Mouse (Mus musculus) hindbrain, postnatal 0 days (tissue): Measurements from ENCODE around the gene Gm43302. TPM values are rescaled to one million over a fixed set of nuclear protein-coding genes. Genes with fewer than 3 reads are reported as not detected.

Experiments used
- ATAC-seq: fragments of 200-750 bp; cut with Nextera tagmentation; 2 replicates; pipeline ENCODE4 v1.8.0; 2017; ENCODE audit warnings: mild to moderate bottlenecking, moderate TSS enrichment, moderate library complexity
- DNase-seq: peaks from one replicate; pipeline ENCODE4 v3.0.0-alpha.2; 2015; ENCODE audit warnings: low spot score
- H3K27ac ChIP-seq: fragments of 300-500 bp; sonication (generic); 2 replicates; pipeline ENCODE4 v1.5.1; 2014; ENCODE audit warnings: mild to moderate bottlenecking
- H3K27me3 ChIP-seq: fragments of 300-500 bp; sonication (generic); 2 replicates; pipeline ENCODE4 v1.6.1; 2014; ENCODE audit warnings: low read length, mixed read lengths; ENCODE audit not compliant: insufficient read depth
- H3K36me3 ChIP-seq: fragments of 300-500 bp; sonication (generic); 2 replicates; pipeline ENCODE4 v1.6.1; 2014; ENCODE audit warnings: low read length, mixed read lengths; ENCODE audit not compliant: insufficient read depth
- H3K4me1 ChIP-seq: fragments of 300-500 bp; sonication (generic); 2 replicates; pipeline ENCODE4 v1.6.1; 2014; ENCODE audit warnings: antibody characterized with exemption, low read length, mixed read lengths; ENCODE audit not compliant: insufficient read depth
- H3K4me2 ChIP-seq: fragments of 300-500 bp; sonication (generic); 2 replicates; pipeline ENCODE4 v1.6.1; 2014; ENCODE audit warnings: low read depth, mild to moderate bottlenecking, low read length, moderate library complexity, mixed read lengths
- H3K4me3 ChIP-seq: fragments of 300-500 bp; sonication (generic); 2 replicates; pipeline ENCODE4 v1.5.1; 2014; ENCODE audit warnings: low read length
- H3K9ac ChIP-seq: fragments of 300-500 bp; sonication (generic); replicated peaks from 2 replicates; pipeline ENCODE4 v1.6.1; 2014; ENCODE audit warnings: mild to moderate bottlenecking, low read length, moderate library complexity, mixed read lengths
- H3K9me3 ChIP-seq: fragments of 300-500 bp; sonication (generic); 2 replicates; pipeline ENCODE4 v1.6.1; 2016; ENCODE audit warnings: low read length, mixed read lengths
- CTCF ChIP-seq: IDR thresholded peaks from 2 replicates; pipeline ENCODE4 v1.5.1; 2016; ENCODE audit warnings: antibody characterized with exemption, control low read depth, low read depth
- polyA plus RNA-seq: library from polyadenylated mRNA; unstranded; fragments of >200 nt; fragmentation: Nextera tagmentation; extraction: Ambion mirVana; gene quantifications from 2 replicates; pipeline ENCODE4 v1.2.1, GENCODE M21; 2015
- total RNA-seq: library from RNA; depleted of rRNA; stranded (reverse); fragments of >200 nt; gene quantifications from 2 replicates; pipeline ENCODE4 v1.2.3, GENCODE M21; 2014; rRNA removed

Gm43302 gene
- total and polyA plus RNA-seq, 2 experiments from 2014 or later = 0.47 TPM; not detected in 1

GRCm38 (mm10) chr5:105181446-105181845, 112.0 kb downstream of the Gm43302 start:
- no peak for TF ChIP-seq CTCF
- no peak for ATAC-seq

More at GRCm38 (mm10) chr5:105181446-105181845, 112.0 kb downstream of the Gm43302 start:
- Histone ChIP-seq H3K9me3 (no peaks in the 10 kb centered on the region), H3K4me2 (no peak overlapping the region), H3K4me3 (no peak overlapping the region), H3K27ac (no peak overlapping the region), H3K27me3 (no peaks in the 10 kb centered on the region), H3K36me3 (no peaks in the 10 kb centered on the region), H3K4me1 (no peaks in the 10 kb centered on the region), H3K9ac (no peak overlapping the region)
- no peak for DNase-seq

Other genes starting within 250 kb of the Gm43302 start
- gene Gbp9, start 154.2 kb downstream of the Gm43302 start, total RNA-seq = 2.1 and 2.4 TPM in 2 replicates
- gene Gbp9, start 154.2 kb downstream of the Gm43302 start, polyA plus RNA-seq = 1.7 TPM in 2 replicates
- gene Gbp8, start 154.2 kb downstream of the Gm43302 start, total RNA-seq = 1.3 TPM in 1 of 2 replicates, not detected in the other
- gene Gbp8, start 154.2 kb downstream of the Gm43302 start, polyA plus RNA-seq = 0.33 and 0.40 TPM in 2 replicates
- gene Gbp4, start 154.1 kb downstream of the Gm43302 start, total RNA-seq = 1.6 and 1.9 TPM in 2 replicates
- gene Gbp4, start 154.1 kb downstream of the Gm43302 start, polyA plus RNA-seq = 0.63 and 1.1 TPM in 2 replicates
- gene Gbp10, start 54.2 kb downstream of the Gm43302 start, total RNA-seq = 1.6 and 1.9 TPM in 2 replicates
- 0.55 and 0.61 TPM in 2 replicates for gene Gbp10, start 54.2 kb downstream of the Gm43302 start, polyA plus RNA-seq
- 2.3 and 3.9 TPM in 2 replicates for gene Gbp6, start within 50 bp of the Gm43302 start, total RNA-seq
- gene Gbp6, start within 50 bp of the Gm43302 start, polyA plus RNA-seq = 2.1 and 3.0 TPM in 2 replicates
- gene Lrrc8b, start 122.1 kb upstream of the Gm43302 start, total RNA-seq = 48.4 and 49.9 TPM in 2 replicates
- 15.3 and 17.3 TPM in 2 replicates for gene Lrrc8b, start 122.1 kb upstream of the Gm43302 start, polyA plus RNA-seq
- 11.0 and 11.6 TPM in 2 replicates for gene Lrrc8c, start 225.7 kb upstream of the Gm43302 start, total RNA-seq
- gene Lrrc8c, start 225.7 kb upstream of the Gm43302 start, polyA plus RNA-seq = 10.7 and 11.6 TPM in 2 replicates